ENCODE assay signal across 10 mouse cellular contexts in the genomic region with DNA sequence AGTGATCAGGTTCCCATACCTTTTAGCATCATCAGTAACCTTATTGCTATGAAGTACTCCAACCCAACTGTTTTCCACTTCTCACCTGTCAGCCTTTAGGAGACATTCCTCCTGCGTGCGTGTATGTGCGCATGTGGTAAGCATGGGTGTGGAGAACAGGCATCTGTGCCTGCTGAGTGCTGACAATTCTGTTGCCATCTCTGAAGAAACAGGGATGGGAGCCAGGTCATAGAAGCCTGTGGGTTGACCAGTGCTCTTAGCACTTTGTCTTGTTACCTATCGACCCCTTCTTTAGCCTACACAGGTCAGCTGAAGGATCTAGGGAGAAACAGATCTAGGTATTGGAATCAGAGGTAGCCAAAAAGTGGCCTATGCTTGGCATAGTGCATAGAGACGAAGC. TPM values are rescaled to one million over a fixed set of nuclear protein-coding genes. Genes with fewer than 3 reads are reported as not detected.
A peak's percentile ranks its signal among the peaks of the same experiment; 100 is the strongest.
DNase-seq lines count a peak whose midpoint lies in the region; ATAC-seq lines count a peak whose summit lies in the region.
"Had no signal": no experiment of that assay in that cellular context is flagged by ENCODE, and none has a peak within 500 bp of the region (broad histone marks: within the 10 kb centered on the region; RNA-seq: fewer than 3 reads in every experiment).

No protein-coding gene starts in this region.

- DNase-seq in heart, embryonic 10.5 days (ENCODE audit: low spot score), result no peak
- no peak for DNase-seq in heart, postnatal 25 days (ENCODE audit: low spot score)
- DNase-seq in lung, postnatal 25 days (ENCODE audit: low spot score), result no peak
- DNase-seq in embryonic facial prominence, embryonic 14.5 days (ENCODE audit: low spot score), result no peak
- no peak for DNase-seq in right cerebral cortex, postnatal 14 days
- DNase-seq: liver, embryonic 13.5 days had no signal

- H3K27ac ChIP-seq in heart, embryonic 10.5 days, result peak overlapping the region; percentile 43; the same call in 1 of the 2 replicates
- peak overlapping the region; percentile 65 for H3K27ac ChIP-seq in lung, embryonic 15.5 days
- 0 out of 2 replicates have a peak overlapping the region, but pooled peaks have one; percentile 16 for H3K27ac ChIP-seq in embryonic facial prominence, embryonic 14.5 days (replicated peaks; ENCODE audit: low read depth, low read length)
- peak overlapping the region; percentile 46; the same call in 1 of the 2 replicates for H3K27ac ChIP-seq in stomach, embryonic 14.5 days (ENCODE audit: low read length)
- H3K27ac ChIP-seq: liver, embryonic 13.5 days had no signal

- ATAC-seq in lung, embryonic 15.5 days (ENCODE audit: borderline replicate concordance, extremely low read depth, low FRiP score, low TSS enrichment), result no peak
- no peak for ATAC-seq in embryonic facial prominence, embryonic 14.5 days (ENCODE audit: low read depth)
- ATAC-seq in stomach, embryonic 14.5 days (ENCODE audit: insufficient number of reproducible peaks, insufficient read depth, low FRiP score, low read depth), result no peak
- no peak for ATAC-seq in inflammation-experienced regulatory T-cells, adult 6 months
- ATAC-seq: activated CD4-positive, CD25-positive, alpha-beta regulatory T cell, adult 4 months had no signal

- H3K4me3 ChIP-seq in heart, embryonic 10.5 days, result no peak overlapping the region
- H3K4me3 ChIP-seq in lung, embryonic 15.5 days, result no peak overlapping the region
- no peak overlapping the region for H3K4me3 ChIP-seq in embryonic facial prominence, embryonic 14.5 days (ENCODE audit: low read depth, low read length)
- no peak overlapping the region for H3K4me3 ChIP-seq in stomach, embryonic 14.5 days (ENCODE audit: low read depth, low read length)
- H3K4me3 ChIP-seq: liver, embryonic 13.5 days had no signal

- WGBS in heart, embryonic 10.5 days, result 81% methylated on average over 5 of the region's 5 CpGs
- 80% methylated on average over 5 of the region's 5 CpGs for WGBS in lung, embryonic 15.5 days
- WGBS in embryonic facial prominence, embryonic 14.5 days, result 80% methylated on average over 5 of the region's 5 CpGs
- WGBS in stomach, embryonic 14.5 days, result 81% methylated on average over 5 of the region's 5 CpGs

- H3K36me3 ChIP-seq in heart, embryonic 10.5 days, result no peaks in the 10 kb centered on the region
- no peaks in the 10 kb centered on the region for H3K36me3 ChIP-seq in lung, embryonic 15.5 days
- no peaks in the 10 kb centered on the region for H3K36me3 ChIP-seq in embryonic facial prominence, embryonic 14.5 days (ENCODE audit: control insufficient read depth, insufficient read depth, low read length)
- no peaks in the 10 kb centered on the region for H3K36me3 ChIP-seq in stomach, embryonic 14.5 days (ENCODE audit: control insufficient read depth, insufficient read depth, low read length)
- H3K36me3 ChIP-seq: liver, embryonic 13.5 days had no signal

- no peaks in the 10 kb centered on the region for H3K9me3 ChIP-seq in heart, embryonic 10.5 days
- no peaks in the 10 kb centered on the region for H3K9me3 ChIP-seq in lung, embryonic 15.5 days
- H3K9me3 ChIP-seq in embryonic facial prominence, embryonic 14.5 days (ENCODE audit: control insufficient read depth, low read length), result no peaks in the 10 kb centered on the region
- no peaks in the 10 kb centered on the region for H3K9me3 ChIP-seq in stomach, embryonic 14.5 days (ENCODE audit: control insufficient read depth, low read depth, low read length)
- H3K9me3 ChIP-seq: liver, embryonic 13.5 days had no signal

- no peak overlapping the region for H3K9ac ChIP-seq in lung, embryonic 15.5 days
- H3K9ac ChIP-seq in embryonic facial prominence, embryonic 14.5 days (ENCODE audit: low read depth, low read length), result no peak overlapping the region
- no peak overlapping the region for H3K9ac ChIP-seq in stomach, embryonic 14.5 days (replicated peaks; ENCODE audit: low read depth, low read length)
- H3K9ac ChIP-seq: liver, embryonic 13.5 days had no signal

- peaks cover 40% of the 10 kb centered on the region for H3K4me1 ChIP-seq in heart, embryonic 10.5 days
- H3K4me1 ChIP-seq in lung, embryonic 15.5 days, result peaks cover 48% of the 10 kb centered on the region
- H3K4me1 ChIP-seq in embryonic facial prominence, embryonic 14.5 days (ENCODE audit: control insufficient read depth, insufficient read depth, low read length), result peaks cover 23% of the 10 kb centered on the region
- peaks cover 14% of the 10 kb centered on the region; the same call in 1 of the 2 replicates for H3K4me1 ChIP-seq in stomach, embryonic 14.5 days (ENCODE audit: control insufficient read depth, insufficient read depth, low read length)

- intact Hi-C loops in heart, postnatal 25 days (cut with DNase I), result no loop called here

- no peaks in the 10 kb centered on the region for H3K27me3 ChIP-seq in heart, embryonic 10.5 days (ENCODE audit: insufficient read depth, poor library complexity, severe bottlenecking)
- H3K27me3 ChIP-seq in lung, embryonic 15.5 days, result no peaks in the 10 kb centered on the region
- no peaks in the 10 kb centered on the region for H3K27me3 ChIP-seq in embryonic facial prominence, embryonic 14.5 days (replicated peaks; ENCODE audit: control insufficient read depth, insufficient read depth, low read length)
- H3K27me3 ChIP-seq in stomach, embryonic 14.5 days (ENCODE audit: control insufficient read depth, insufficient read depth, low read length), result no peaks in the 10 kb centered on the region
- H3K27me3 ChIP-seq: liver, embryonic 13.5 days had no signal

- no peak overlapping the region for H3K4me2 ChIP-seq in lung, embryonic 15.5 days
- H3K4me2 ChIP-seq in embryonic facial prominence, embryonic 14.5 days (ENCODE audit: low read depth, low read length), result no peak overlapping the region
- H3K4me2 ChIP-seq in stomach, embryonic 14.5 days (replicated peaks; ENCODE audit: low read depth, low read length), result no peak overlapping the region
- H3K4me2 ChIP-seq: liver, embryonic 13.5 days had no signal

RNA-seq across cellular contexts. Expression of a gene that starts 35.9 kb away (rescaled TPM):
- polyA plus RNA-seq in heart, embryonic 10.5 days (2016; fragmentation: Nextera tagmentation; extraction: Ambion mirVana), result 1.9 and 2.1 TPM in 2 replicates
- 10 to 100 TPM; 15.3 to 19.2 TPM for total RNA-seq in heart, postnatal 25 days (2021)
- polyA plus RNA-seq in lung, embryonic 15.5 days (2015; fragmentation: Nextera tagmentation; extraction: Ambion mirVana), result 20.1 and 21.7 TPM in 2 replicates
- 13.1 and 17.8 TPM in 2 replicates for polyA plus RNA-seq in embryonic facial prominence, embryonic 14.5 days (2014; fragmentation: Nextera tagmentation; extraction: Ambion mirVana)
- polyA plus RNA-seq in stomach, embryonic 14.5 days (2014; fragmentation: Nextera tagmentation; extraction: Ambion mirVana), result 13.8 and 16.9 TPM in 2 replicates
- polyA plus RNA-seq in inflammation-experienced regulatory T-cells, adult 6 months (2017; shearing (Covaris generic)), result under 1 TPM; 0.21 to 0.50 (median 0.38) TPM

RNA-seq across cellular contexts. Expression of a gene that starts 45.2 kb away (rescaled TPM):
- polyA plus RNA-seq in heart, embryonic 10.5 days (2016; fragmentation: Nextera tagmentation; extraction: Ambion mirVana), result 24.0 and 29.0 TPM in 2 replicates
- total RNA-seq in heart, postnatal 25 days (2021), result 1 to 10 TPM; 6.0 to 6.1 TPM
- 25.5 and 26.2 TPM in 2 replicates for polyA plus RNA-seq in lung, embryonic 15.5 days (2015; fragmentation: Nextera tagmentation; extraction: Ambion mirVana)
- 23.1 and 26.5 TPM in 2 replicates for polyA plus RNA-seq in embryonic facial prominence, embryonic 14.5 days (2014; fragmentation: Nextera tagmentation; extraction: Ambion mirVana)
- polyA plus RNA-seq in stomach, embryonic 14.5 days (2014; fragmentation: Nextera tagmentation; extraction: Ambion mirVana), result 26.7 and 29.1 TPM in 2 replicates
- polyA plus RNA-seq in inflammation-experienced regulatory T-cells, adult 6 months (2017; shearing (Covaris generic)), result 10 to 100 TPM; 27.9 to 36.4 (median 32.7) TPM

RNA-seq across cellular contexts. Expression of a gene that starts 57.6 kb away (rescaled TPM):
- 26.8 and 28.0 TPM in 2 replicates for polyA plus RNA-seq in heart, embryonic 10.5 days (2016; fragmentation: Nextera tagmentation; extraction: Ambion mirVana)
- 1 to 10 TPM; 7.4 to 9.0 TPM for total RNA-seq in heart, postnatal 25 days (2021)
- polyA plus RNA-seq in lung, embryonic 15.5 days (2015; fragmentation: Nextera tagmentation; extraction: Ambion mirVana), result 20.4 and 21.0 TPM in 2 replicates
- 22.5 and 23.8 TPM in 2 replicates for polyA plus RNA-seq in embryonic facial prominence, embryonic 14.5 days (2014; fragmentation: Nextera tagmentation; extraction: Ambion mirVana)
- polyA plus RNA-seq in stomach, embryonic 14.5 days (2014; fragmentation: Nextera tagmentation; extraction: Ambion mirVana), result 20.1 and 20.5 TPM in 2 replicates
- 10 to 100 TPM in 2 of 3 experiments, 1 to 10 TPM in 1; 4.0 to 15.3 (median 11.7) TPM for polyA plus RNA-seq in inflammation-experienced regulatory T-cells, adult 6 months (2017; shearing (Covaris generic))
